Mouse (Mus musculus) embryonic facial prominence, embryonic 15.5 days (tissue): Measurements from ENCODE around the gene Coq8a. TPM values are rescaled to one million over a fixed set of nuclear protein-coding genes. Genes with fewer than 3 reads are reported as not detected.

ENCODE experiments used
- ATAC-seq: fragments of 200-750 bp; cut with Nextera tagmentation; 2 replicates; pipeline ENCODE4 v1.8.0; 2017; ENCODE audit warnings: low read depth, moderate TSS enrichment; ENCODE audit not compliant: insufficient number of reproducible peaks, low FRiP score, low TSS enrichment
- H3K27ac ChIP-seq: fragments of 300-500 bp; sonication (generic); replicated peaks from 2 replicates; pipeline ENCODE4 v1.5.1; 2015; ENCODE audit warnings: mild to moderate bottlenecking, inconsistent platforms
- H3K27me3 ChIP-seq: fragments of 300-500 bp; sonication (generic); 2 replicates; pipeline ENCODE4 v1.6.1; 2015; ENCODE audit warnings: inconsistent platforms
- H3K36me3 ChIP-seq: fragments of 300-500 bp; sonication (generic); 2 replicates; pipeline ENCODE4 v1.6.1; 2015; ENCODE audit warnings: mild to moderate bottlenecking, inconsistent platforms
- H3K4me1 ChIP-seq: fragments of 300-500 bp; sonication (generic); 2 replicates; pipeline ENCODE4 v1.6.1; 2015; ENCODE audit warnings: inconsistent platforms
- H3K4me2 ChIP-seq: fragments of 300-500 bp; sonication (generic); replicated peaks from 2 replicates; pipeline ENCODE4 v1.6.1; 2015; ENCODE audit warnings: mild to moderate bottlenecking, inconsistent platforms
- H3K4me3 ChIP-seq: fragments of 300-500 bp; sonication (generic); replicated peaks from 2 replicates; pipeline ENCODE4 v1.5.1; 2015; ENCODE audit warnings: mild to moderate bottlenecking, inconsistent platforms
- H3K9ac ChIP-seq: fragments of 300-500 bp; sonication (generic); 2 replicates; pipeline ENCODE4 v1.6.1; 2015; ENCODE audit warnings: inconsistent platforms
- H3K9me3 ChIP-seq: fragments of 300-500 bp; sonication (generic); replicated peaks from 2 replicates; pipeline ENCODE4 v1.6.1; 2016; ENCODE audit warnings: inconsistent platforms
- WGBS: fragments of 180-500 bp; shearing (Covaris S2); methylation state at CpG from one replicate; pipeline ENCODE4 v1.1.7; 2015; 5-methylcytosine and 5-hydroxymethylcytosine counted together
- polyA plus RNA-seq: library from polyadenylated mRNA; unstranded; fragments of >200 nt; fragmentation: Nextera tagmentation; extraction: Ambion mirVana; gene quantifications from 2 replicates; pipeline ENCODE4 v1.2.1, GENCODE M21; 2015

The Coq8a gene
- polyA plus RNA-seq, 1 experiment from 2014 or later = 12.1 TPM

DNA sequence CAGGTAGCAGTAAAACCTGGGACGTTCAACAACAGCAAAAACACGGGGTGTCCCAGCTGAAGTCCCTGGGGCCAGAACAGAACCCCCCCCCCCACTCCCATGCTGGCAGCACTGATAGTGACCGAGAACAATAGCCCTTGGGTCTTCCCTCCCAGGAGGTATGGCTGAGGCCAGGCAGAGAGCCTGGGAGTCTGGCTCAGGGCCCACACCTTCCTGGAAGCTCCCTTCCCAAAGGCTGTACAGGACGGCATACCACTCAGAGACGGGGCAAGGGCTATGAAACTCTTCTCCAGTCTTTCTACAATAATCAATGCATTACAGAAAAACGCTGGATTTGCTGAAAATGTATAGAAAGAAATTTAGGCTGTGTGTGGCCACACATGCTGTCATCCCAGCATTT is 24.7 kb downstream of the Coq8a start:
- Histone ChIP-seq H3K9me3 (no peaks in the 10 kb centered on the region), H3K4me3 (no peak overlapping the region), H3K4me1 (no peaks in the 10 kb centered on the region), H3K27me3 (no peaks in the 10 kb centered on the region), H3K27ac (no peak overlapping the region), H3K4me2 (no peak overlapping the region), H3K9ac (no peak overlapping the region), H3K36me3 (no peaks in the 10 kb centered on the region)
- no peak for ATAC-seq
- 58% methylated on average over 6 of the region's 6 CpGs for WGBS

- no peak overlapping the region for H3K4me2 ChIP-seq
- no peaks in the 10 kb centered on the region for H3K36me3 ChIP-seq
- no peaks in the 10 kb centered on the region for H3K9me3 ChIP-seq
- no peaks in the 10 kb centered on the region for H3K27me3 ChIP-seq
- no peak overlapping the region for H3K27ac ChIP-seq
- H3K4me1 ChIP-seq = no peaks in the 10 kb centered on the region
- no peak overlapping the region for H3K9ac ChIP-seq
- H3K4me3 ChIP-seq = no peak overlapping the region
- WGBS = 78% methylated on average over 5 of the region's 5 CpGs
- no peak for ATAC-seq
Measured at GRCm38 (mm10) chr1:180173017-180173416, 26.4 kb downstream of the Coq8a start.

DNA sequence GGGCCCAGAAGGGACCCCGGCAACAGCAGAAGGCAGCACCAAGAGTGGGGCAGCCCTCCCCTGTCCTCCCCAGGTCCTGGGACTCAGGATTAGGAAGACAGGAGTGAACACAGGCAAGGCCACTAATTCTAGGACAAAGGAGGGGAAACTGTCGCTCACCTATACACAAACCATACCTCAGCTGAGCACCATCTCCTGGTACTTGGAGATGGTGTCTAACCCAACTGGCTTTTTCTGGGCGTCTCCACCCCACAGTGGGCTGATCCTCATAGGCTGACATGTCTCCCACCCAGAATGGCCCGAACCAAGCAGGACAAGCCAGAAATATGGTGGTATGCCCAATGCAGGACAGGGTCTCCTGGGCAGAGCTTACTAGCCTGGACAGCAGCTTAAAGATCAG is 26.8 kb downstream of the Coq8a start:
- Histone ChIP-seq H3K4me1 (no peaks in the 10 kb centered on the region), H3K9me3 (no peaks in the 10 kb centered on the region), H3K4me2 (no peak overlapping the region), H3K27ac (no peak overlapping the region), H3K9ac (no peak overlapping the region), H3K36me3 (no peaks in the 10 kb centered on the region), H3K4me3 (no peak overlapping the region), H3K27me3 (no peaks in the 10 kb centered on the region)
- no peak for ATAC-seq
- WGBS = 84% methylated on average over 4 of the region's 4 CpGs

DNA sequence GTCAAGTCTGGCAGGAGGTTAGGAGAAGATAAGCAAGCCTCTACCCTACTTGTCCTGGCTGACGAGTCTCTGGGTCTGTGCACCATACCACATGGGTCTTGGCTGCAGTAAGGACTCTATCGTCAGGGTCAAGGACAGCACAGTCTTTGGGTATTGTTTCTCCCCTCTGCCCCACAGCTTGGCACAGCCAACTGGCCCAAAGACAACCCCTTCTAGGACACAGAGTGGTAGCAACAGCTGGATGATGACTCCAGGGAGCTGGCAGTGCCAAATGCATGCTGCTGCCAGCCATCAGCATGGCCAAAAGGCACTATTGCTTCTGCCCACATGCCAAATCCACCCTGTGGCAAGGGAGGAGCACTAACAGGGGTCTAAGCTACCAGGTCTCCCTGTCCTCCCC is 27.5 kb downstream of the Coq8a start:
- ATAC-seq = no peak
- H3K27ac ChIP-seq = no peak overlapping the region
- no peak overlapping the region for H3K4me3 ChIP-seq
- H3K4me2 ChIP-seq = no peak overlapping the region
- H3K4me1 ChIP-seq = no peaks in the 10 kb centered on the region
- 78% methylated on average over 2 of the region's 2 CpGs for WGBS
- H3K9ac ChIP-seq = no peak overlapping the region
- H3K9me3 ChIP-seq = no peaks in the 10 kb centered on the region
- no peaks in the 10 kb centered on the region for H3K36me3 ChIP-seq
- H3K27me3 ChIP-seq = no peaks in the 10 kb centered on the region

DNA sequence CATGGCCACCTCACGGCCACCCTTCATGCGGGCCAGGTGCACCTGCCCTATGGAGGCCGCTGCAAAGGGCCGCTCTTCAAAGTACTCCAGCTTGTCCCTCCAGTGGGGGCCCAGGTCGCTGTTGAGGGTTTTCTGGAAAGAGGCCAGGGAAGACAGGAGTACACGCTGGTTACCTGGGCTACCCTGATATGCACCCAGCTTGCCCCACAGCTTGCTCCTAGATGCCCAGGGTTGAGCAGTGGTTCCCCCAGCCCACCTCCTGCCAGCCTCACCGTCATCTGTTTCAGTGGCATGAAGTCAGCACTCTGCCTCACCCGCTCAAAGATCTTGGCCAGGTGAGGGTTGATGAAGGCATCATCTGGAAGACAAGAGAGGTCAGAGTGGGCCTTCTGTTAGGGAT is 29.3 kb downstream of the Coq8a start:
- Histone ChIP-seq H3K27me3 (no peaks in the 10 kb centered on the region), H3K9me3 (no peaks in the 10 kb centered on the region), H3K36me3 (peaks cover 8% of the 10 kb centered on the region; the same call in 1 of the 2 replicates), H3K4me3 (no peak overlapping the region), H3K4me1 (no peaks in the 10 kb centered on the region), H3K4me2 (no peak overlapping the region), H3K27ac (no peak overlapping the region), H3K9ac (no peak overlapping the region)
- 89% methylated on average over 8 of the region's 8 CpGs for WGBS
- no peak for ATAC-seq

- no peak overlapping the region for H3K4me2 ChIP-seq
- no peak overlapping the region for H3K4me3 ChIP-seq
- 88% methylated on average over 7 of the region's 7 CpGs for WGBS
- no peaks in the 10 kb centered on the region for H3K27me3 ChIP-seq
- no peak for ATAC-seq
- no peak overlapping the region for H3K9ac ChIP-seq
- H3K27ac ChIP-seq = no peak overlapping the region
- no peaks in the 10 kb centered on the region for H3K9me3 ChIP-seq
- peaks cover 8% of the 10 kb centered on the region; the same call in 1 of the 2 replicates for H3K36me3 ChIP-seq
- H3K4me1 ChIP-seq = no peaks in the 10 kb centered on the region
Measured at GRCm38 (mm10) chr1:180169161-180169560, 30.2 kb downstream of the Coq8a start.

GRCm38 (mm10) chr1:180168294-180168693 is 31.1 kb downstream of the Coq8a start:
- no peak for ATAC-seq
- H3K9me3 ChIP-seq = no peaks in the 10 kb centered on the region
- no peak overlapping the region for H3K4me3 ChIP-seq
- H3K9ac ChIP-seq = no peak overlapping the region
- peaks cover 12% of the 10 kb centered on the region for H3K36me3 ChIP-seq
- 92% methylated on average over 6 of the region's 6 CpGs for WGBS
- H3K27me3 ChIP-seq = no peaks in the 10 kb centered on the region
- H3K4me1 ChIP-seq = no peaks in the 10 kb centered on the region
- H3K4me2 ChIP-seq = no peak overlapping the region
- H3K27ac ChIP-seq = no peak overlapping the region

- Histone ChIP-seq H3K4me2 (no peak overlapping the region), H3K36me3 (peaks cover 28% of the 10 kb centered on the region), H3K4me3 (no peak overlapping the region), H3K9ac (no peak overlapping the region), H3K9me3 (no peaks in the 10 kb centered on the region), H3K27me3 (no peaks in the 10 kb centered on the region), H3K4me1 (no peaks in the 10 kb centered on the region), H3K27ac (no peak overlapping the region)
- WGBS = 81% methylated on average over 5 of the region's 5 CpGs
- no peak for ATAC-seq
Measured at GRCm38 (mm10) chr1:180166533-180166932, 32.9 kb downstream of the Coq8a start.

GRCm38 (mm10) chr1:180162986-180163385 is 36.4 kb downstream of the Coq8a start:
- WGBS = 70% methylated on average over 7 of the region's 7 CpGs
- Histone ChIP-seq H3K9ac (no peak overlapping the region), H3K4me3 (no peak overlapping the region), H3K4me1 (no peaks in the 10 kb centered on the region), H3K4me2 (no peak overlapping the region), H3K9me3 (no peaks in the 10 kb centered on the region), H3K36me3 (peaks cover 41% of the 10 kb centered on the region), H3K27ac (no peak overlapping the region), H3K27me3 (no peaks in the 10 kb centered on the region)
- ATAC-seq = no peak

DNA sequence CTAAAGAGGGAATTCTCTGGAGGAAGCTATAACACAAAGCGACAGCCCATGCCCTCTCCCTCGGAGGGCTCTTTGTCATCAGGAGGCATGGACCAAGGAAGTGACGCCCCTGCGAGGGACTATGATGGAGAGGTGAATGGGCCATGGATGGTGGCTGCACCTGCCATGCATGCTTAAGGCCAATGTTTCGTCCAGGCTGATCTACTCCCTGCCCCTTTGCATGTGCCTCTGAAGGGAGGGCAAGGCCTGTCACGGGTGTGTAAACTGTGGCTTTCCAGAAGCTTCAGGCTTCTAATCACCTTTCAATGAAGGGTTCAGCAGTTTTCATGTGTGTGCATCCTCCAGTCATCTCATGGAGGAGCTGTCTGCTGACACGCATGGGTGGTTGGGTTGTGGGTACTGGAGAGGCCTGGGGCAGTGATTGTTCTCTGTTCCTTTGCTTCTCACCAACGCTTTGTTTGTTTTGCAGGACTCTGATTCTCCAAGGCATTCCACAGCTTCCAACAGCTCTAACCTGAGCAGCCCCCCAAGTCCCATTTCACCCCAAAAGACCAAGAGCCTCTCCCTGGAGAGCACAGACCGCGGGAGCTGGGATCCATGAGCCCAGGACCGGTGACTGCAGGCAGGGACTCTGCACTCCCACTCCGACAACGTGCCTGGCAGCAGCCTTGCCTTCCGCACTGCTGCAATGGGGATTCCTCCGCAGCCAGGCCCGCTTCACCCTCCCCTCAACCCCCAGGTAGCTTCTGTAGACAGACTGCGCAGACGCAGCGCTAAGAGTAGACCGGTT is 37.6 kb downstream of the Coq8a start:
- no peaks in the 10 kb centered on the region for H3K9me3 ChIP-seq
- H3K4me1 ChIP-seq = no peaks in the 10 kb centered on the region
- no peak overlapping the region for H3K4me2 ChIP-seq
- peaks cover 41% of the 10 kb centered on the region for H3K36me3 ChIP-seq
- no peak overlapping the region for H3K9ac ChIP-seq
- no peak overlapping the region for H3K27ac ChIP-seq
- H3K27me3 ChIP-seq = no peaks in the 10 kb centered on the region
- WGBS = 91% methylated on average over 20 of the region's 20 CpGs
- ATAC-seq = no peak
- no peak overlapping the region for H3K4me3 ChIP-seq

GRCm38 (mm10) chr1:180161160-180161559 is 38.2 kb downstream of the Coq8a start:
- peaks cover 38% of the 10 kb centered on the region for H3K36me3 ChIP-seq
- no peaks in the 10 kb centered on the region for H3K27me3 ChIP-seq
- ATAC-seq = no peak
- H3K9ac ChIP-seq = no peak overlapping the region
- no peak overlapping the region for H3K4me3 ChIP-seq
- 83% methylated on average over 3 of the region's 3 CpGs for WGBS
- H3K9me3 ChIP-seq = no peaks in the 10 kb centered on the region
- H3K27ac ChIP-seq = no peak overlapping the region
- H3K4me2 ChIP-seq = no peak overlapping the region
- no peaks in the 10 kb centered on the region for H3K4me1 ChIP-seq

- Histone ChIP-seq H3K9me3 (no peaks in the 10 kb centered on the region), H3K4me2 (no peak overlapping the region), H3K27me3 (no peaks in the 10 kb centered on the region), H3K36me3 (peaks cover 33% of the 10 kb centered on the region), H3K27ac (no peak overlapping the region), H3K9ac (no peak overlapping the region), H3K4me3 (no peak overlapping the region), H3K4me1 (no peaks in the 10 kb centered on the region)
- WGBS = 65% methylated on average over 2 of the region's 2 CpGs
- ATAC-seq = no peak
Measured at GRCm38 (mm10) chr1:180160545-180160944, 38.9 kb downstream of the Coq8a start.
